Mouse (Mus musculus) kidney, adult 2 months (tissue): ENCODE measurements around the gene Plch2. TPM values are rescaled to one million over a fixed set of nuclear protein-coding genes. Genes with fewer than 3 reads are reported as not detected.

Experiments used
- DNase-seq: peaks from one replicate; pipeline ENCODE4 v3.0.0; 2021
- H3K27ac ChIP-seq: fragments of 200-500 bp; 2 replicates; pipeline ENCODE4 v1.5.1; 2012; ENCODE audit warnings: low read depth, low read length, control low read depth, inconsistent platforms; ENCODE audit not compliant: insufficient read depth
- H3K27me3 ChIP-seq: fragments of 200-500 bp; replicated peaks from 2 replicates; pipeline ENCODE4 v1.6.1; 2012; ENCODE audit warnings: mild to moderate bottlenecking, moderate library complexity, low read length, inconsistent platforms; ENCODE audit not compliant: control insufficient read depth, insufficient read depth
- H3K36me3 ChIP-seq: fragments of 200-500 bp; 2 replicates; pipeline ENCODE4 v1.6.1; 2012; ENCODE audit warnings: mild to moderate bottlenecking, moderate library complexity, low read length, inconsistent platforms; ENCODE audit not compliant: control insufficient read depth, insufficient read depth
- H3K4me1 ChIP-seq: fragments of 200-500 bp; 2 replicates; pipeline ENCODE4 v1.6.1; 2011; ENCODE audit warnings: low read length; ENCODE audit not compliant: control insufficient read depth, insufficient read depth
- H3K4me3 ChIP-seq: fragments of 200-500 bp; 2 replicates; pipeline ENCODE4 v1.5.1; 2011; ENCODE audit warnings: mild to moderate bottlenecking, low read depth, low read length, control low read depth; ENCODE audit not compliant: insufficient read depth
- CTCF ChIP-seq: fragments of 200-500 bp; conservative IDR thresholded peaks from 2 replicates; pipeline ENCODE4 v1.5.1; 2011; ENCODE audit warnings: low read depth, mild to moderate bottlenecking, control low read depth, low read length, moderate library complexity, mixed read lengths; ENCODE audit not compliant: insufficient read depth, insufficient read length
- POLR2A ChIP-seq: fragments of 200-500 bp; IDR thresholded peaks from one replicate; pipeline ENCODE4 v1.6.1; 2011; ENCODE audit warnings: low read depth, low read length, control low read depth
- WGBS: fragments of 180-500 bp; shearing (Covaris S2); methylation state at CpG from one replicate; pipeline ENCODE4 v1.1.7; 2018; 5-methylcytosine and 5-hydroxymethylcytosine counted together
- polyA plus RNA-seq: library from polyadenylated mRNA; depleted of rRNA; stranded (reverse); fragments of >200 nt; gene quantifications from 2 replicates; pipeline ENCODE4 v1.2.3, GENCODE M21; 2012

The Plch2 gene
- polyA plus RNA-seq, 1 experiment = 0.52 TPM

GRCm38 (mm10) chr4:155020141-155020540 is 36.4 kb downstream of the Plch2 start:
- Histone ChIP-seq H3K4me1 (no peaks in the 10 kb centered on the region), H3K27me3 (no peaks in the 10 kb centered on the region), H3K4me3 (no peak overlapping the region), H3K27ac (no peak overlapping the region), H3K36me3 (no peaks in the 10 kb centered on the region)
- no peak for DNase-seq
- no peak for TF ChIP-seq CTCF
- TF ChIP-seq POLR2A = no peak
- WGBS = 71% methylated on average over 1 of the region's 1 CpGs

DNA sequence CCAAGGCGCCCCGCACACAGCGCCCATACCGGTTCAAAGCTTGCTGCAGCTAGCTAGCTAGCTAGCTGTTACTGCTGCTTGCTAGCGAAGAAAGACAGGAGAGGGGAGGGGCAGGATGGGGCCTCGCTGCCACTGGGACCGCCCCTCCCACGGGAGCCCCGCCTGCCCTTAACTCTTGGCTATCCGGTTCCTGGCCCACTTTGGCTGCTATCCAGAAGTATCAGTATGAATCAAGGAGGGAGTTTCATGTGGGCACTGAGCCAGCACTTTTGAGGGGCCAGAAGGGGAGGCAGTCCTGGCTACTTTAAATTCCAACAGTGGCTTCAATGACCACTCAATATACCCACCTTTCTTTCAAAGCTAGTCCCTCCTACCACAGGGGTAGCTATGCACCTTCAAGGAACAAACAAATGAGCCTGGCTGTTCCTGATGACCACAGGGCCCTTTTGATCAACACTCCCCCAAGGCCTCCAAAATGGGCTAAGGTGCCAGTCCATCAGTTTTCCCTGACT is 37.2 kb downstream of the Plch2 start:
- no peaks in the 10 kb centered on the region for H3K27me3 ChIP-seq
- TF ChIP-seq CTCF = no peak
- H3K27ac ChIP-seq = no peak overlapping the region
- H3K36me3 ChIP-seq = no peaks in the 10 kb centered on the region
- 1% methylated on average over 10 of the region's 10 CpGs for WGBS
- DNase-seq = no peak
- no peak overlapping the region for H3K4me3 ChIP-seq
- H3K4me1 ChIP-seq = no peaks in the 10 kb centered on the region

GRCm38 (mm10) chr4:155018601-155019335 is 37.8 kb downstream of the Plch2 start:
- no peak overlapping the region for H3K27ac ChIP-seq
- no peaks in the 10 kb centered on the region for H3K27me3 ChIP-seq
- whole genome bisulfite sequencing = 7% methylated on average over 15 of the region's 15 CpGs
- H3K36me3 ChIP-seq = no peaks in the 10 kb centered on the region
- peak; percentile 14 for DNase-seq
- TF ChIP-seq POLR2A (no peak), CTCF (no peak)
- no peaks in the 10 kb centered on the region for H3K4me1 ChIP-seq
- H3K4me3 ChIP-seq = no peak overlapping the region

DNA sequence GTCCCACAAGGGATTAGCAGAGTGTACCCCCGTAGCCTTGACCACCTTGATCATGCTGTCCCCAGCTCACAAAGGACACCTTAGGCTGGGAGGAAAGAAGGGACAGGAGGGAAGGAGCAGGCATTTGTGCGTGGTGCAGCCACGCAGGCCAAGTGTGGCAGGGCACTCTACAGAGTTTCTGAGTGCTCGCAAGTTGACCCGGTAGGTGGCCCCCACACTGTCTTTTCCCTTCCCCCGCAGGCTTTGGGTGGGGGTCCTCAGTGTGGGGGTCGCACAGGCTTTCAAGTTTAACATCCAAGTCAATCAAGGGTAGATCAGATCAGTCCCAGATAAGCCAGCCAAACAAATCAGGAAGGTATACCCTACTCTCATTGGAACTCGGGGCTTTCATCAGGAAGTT is 38.5 kb downstream of the Plch2 start:
- no peak for TF ChIP-seq POLR2A
- TF ChIP-seq CTCF = no peak
- no peak overlapping the region for H3K4me3 ChIP-seq
- no peak overlapping the region for H3K27ac ChIP-seq
- 67% methylated on average over 8 of the region's 8 CpGs for WGBS
- H3K27me3 ChIP-seq = no peaks in the 10 kb centered on the region
- H3K4me1 ChIP-seq = no peaks in the 10 kb centered on the region
- H3K36me3 ChIP-seq = no peaks in the 10 kb centered on the region
- DNase-seq = no peak

- WGBS = 64% methylated on average over 11 of the region's 11 CpGs
- no peak overlapping the region for H3K4me3 ChIP-seq
- H3K27ac ChIP-seq = no peak overlapping the region
- H3K4me1 ChIP-seq = no peaks in the 10 kb centered on the region
- TF ChIP-seq POLR2A (no peak), CTCF (no peak)
- DNase-seq = no peak
- no peaks in the 10 kb centered on the region for H3K27me3 ChIP-seq
- no peaks in the 10 kb centered on the region for H3K36me3 ChIP-seq
Observed at GRCm38 (mm10) chr4:155017253-155017878, 39.2 kb downstream of the Plch2 start.

- Histone ChIP-seq H3K4me3 (no peak overlapping the region), H3K4me1 (no peaks in the 10 kb centered on the region), H3K27me3 (no peaks in the 10 kb centered on the region), H3K27ac (no peak overlapping the region), H3K36me3 (no peaks in the 10 kb centered on the region)
- WGBS = 70% methylated on average over 11 of the region's 11 CpGs
- DNase-seq = no peak
- no peak for TF ChIP-seq CTCF
- TF ChIP-seq POLR2A = no peak
Observed at GRCm38 (mm10) chr4:155016807-155017206, 39.8 kb downstream of the Plch2 start.

DNA sequence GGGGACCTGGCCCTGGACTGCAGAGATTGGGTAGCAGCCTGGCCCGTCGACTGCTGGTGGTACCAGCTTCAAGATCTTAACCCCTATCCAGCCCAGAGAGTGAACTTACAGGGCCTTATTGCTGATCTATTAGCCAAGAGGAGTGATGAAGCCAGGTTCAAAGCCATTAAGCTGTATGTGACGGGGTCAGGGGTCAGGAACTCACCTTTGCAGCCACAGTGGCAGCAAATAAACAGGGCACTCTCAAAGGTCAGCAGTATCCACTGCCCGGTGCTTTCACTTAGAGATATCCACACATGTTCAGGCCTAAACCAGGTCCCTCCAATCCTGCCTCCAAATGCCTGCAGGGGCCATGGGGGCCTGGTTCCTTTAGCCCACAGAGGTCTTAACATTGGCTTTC is 41.0 kb downstream of the Plch2 start:
- Histone ChIP-seq H3K27me3 (no peaks in the 10 kb centered on the region), H3K27ac (no peak overlapping the region), H3K4me1 (no peaks in the 10 kb centered on the region), H3K4me3 (no peak overlapping the region), H3K36me3 (no peaks in the 10 kb centered on the region)
- TF ChIP-seq CTCF (no peak), POLR2A (no peak)
- WGBS = 66% methylated on average over 4 of the region's 4 CpGs
- DNase-seq = no peak
